Mouse (Mus musculus) ES-E14 (cell line): ENCODE results near the gene Robo1.

ENCODE experiments used
- MAFK ChIP-seq: IDR thresholded peaks from 2 replicates; pipeline ENCODE4 v1.6.1; 2014; ENCODE audit warnings: mild to moderate bottlenecking, low read depth, low read length, inconsistent platforms; ENCODE audit not compliant: insufficient read depth
- ZC3H11A ChIP-seq: IDR thresholded peaks from 2 replicates; pipeline ENCODE4 v1.6.1; 2012; ENCODE audit warnings: low read depth, mild to moderate bottlenecking, inconsistent platforms, low read length, borderline replicate concordance
- ZNF384 ChIP-seq: IDR thresholded peaks from 2 replicates; pipeline ENCODE4 v1.6.1; 2012; ENCODE audit warnings: low read depth, low read length, inconsistent platforms

DNA sequence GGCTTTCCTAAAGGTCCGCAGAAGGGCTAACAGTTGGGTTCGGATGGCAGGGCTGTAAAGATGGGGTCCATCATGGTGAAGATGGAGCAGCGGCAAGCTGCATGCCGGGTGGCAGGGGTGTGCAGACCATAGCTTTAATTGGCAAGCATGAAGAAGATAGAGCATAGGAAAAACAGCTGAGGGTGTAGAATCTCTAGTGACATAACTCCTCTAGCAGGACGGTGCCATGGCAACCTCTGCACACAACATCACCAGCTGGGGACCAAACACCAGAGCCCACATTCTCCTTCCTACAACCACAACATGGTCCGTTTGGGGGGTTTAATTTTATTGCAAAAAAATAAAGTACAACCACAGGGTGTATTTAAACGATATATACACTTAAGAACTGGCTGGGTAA lies 432.1 kb downstream of the Robo1 start:
- TF ChIP-seq ZNF384 (no peak), ZC3H11A (no peak), MAFK (no peak)
